14 mouse cellular contexts compared by ENCODE assay signal in genomic region chr13:56315201-56315600, GRCm38 (mm10). TPM values are rescaled to one million over a fixed set of nuclear protein-coding genes. Genes with fewer than 3 reads are reported as not detected.
DNase-seq lines count a peak whose midpoint lies in the region; ATAC-seq and TF ChIP-seq lines count a peak whose summit lies in the region.
"Had no signal": no experiment of that assay in that cellular context is flagged by ENCODE, and none has a peak within 500 bp of the region (broad histone marks: within the 10 kb centered on the region; RNA-seq: fewer than 3 reads in every experiment).

No protein-coding gene starts in this region.

- ATAC-seq in forebrain, embryonic 13.5 days = peak; percentile 24; the same call in 1 of the 2 replicates
- ATAC-seq in intestine, embryonic 16.5 days = no peak

- no peak for TF ChIP-seq CTCF in brain, embryonic 14.5 days (IDR thresholded peaks at IDR 0.05; ENCODE audit: borderline replicate concordance, extremely low read depth, insufficient read depth, insufficient read length)

- H3K27me3 ChIP-seq in heart, embryonic 10.5 days (ENCODE audit: insufficient read depth, poor library complexity, severe bottlenecking) = no peaks in the 10 kb centered on the region
- H3K27me3 ChIP-seq in forebrain, embryonic 13.5 days = peaks cover 2% of the 10 kb centered on the region; the same call in 1 of the 2 replicates
- H3K27me3 ChIP-seq in midbrain, embryonic 10.5 days (ENCODE audit: low read depth, poor library complexity, severe bottlenecking) = peaks cover 29% of the 10 kb centered on the region
- H3K27me3 ChIP-seq in intestine, embryonic 16.5 days (replicated peaks; ENCODE audit: control insufficient read depth, insufficient read depth, low read length) = no peaks in the 10 kb centered on the region

- no peak overlapping the region for H3K9ac ChIP-seq in forebrain, embryonic 13.5 days
- H3K9ac ChIP-seq in intestine, embryonic 16.5 days (ENCODE audit: low read depth, low read length) = no peak overlapping the region

- no peaks in the 10 kb centered on the region for H3K36me3 ChIP-seq in heart, embryonic 10.5 days
- H3K36me3 ChIP-seq in forebrain, embryonic 13.5 days (ENCODE audit: poor library complexity, severe bottlenecking) = no peaks in the 10 kb centered on the region
- H3K36me3 ChIP-seq in midbrain, embryonic 10.5 days = no peaks in the 10 kb centered on the region
- H3K36me3 ChIP-seq in intestine, embryonic 16.5 days (ENCODE audit: control insufficient read depth, insufficient read depth, low read length) = no peaks in the 10 kb centered on the region

- peaks cover 25% of the 10 kb centered on the region for H3K4me1 ChIP-seq in heart, embryonic 10.5 days
- peaks cover 9% of the 10 kb centered on the region for H3K4me1 ChIP-seq in forebrain, embryonic 13.5 days
- peaks cover 23% of the 10 kb centered on the region for H3K4me1 ChIP-seq in midbrain, embryonic 10.5 days
- H3K4me1 ChIP-seq in intestine, embryonic 16.5 days (ENCODE audit: control insufficient read depth, insufficient read depth, low read length) = no peaks in the 10 kb centered on the region

- TF ChIP-seq POLR2A in brain, embryonic 14.5 days (IDR thresholded peaks at IDR 0.05; ENCODE audit: borderline replicate concordance, extremely low read depth, insufficient read depth, insufficient read length, poor library complexity, severe bottlenecking) = no peak

- DNase-seq in heart, embryonic 10.5 days (ENCODE audit: low spot score) = no peak
- no peak for DNase-seq in heart, postnatal 4 days
- peak; percentile 79 for DNase-seq in brain, embryonic 14.5 days (ENCODE audit: low read depth)
- peak; percentile 61 for DNase-seq in midbrain, embryonic 10.5 days (ENCODE audit: low spot score)
- no peak for DNase-seq in neural tube, embryonic 10.5 days (ENCODE audit: extremely low spot score, low spot score)
- DNase-seq in kidney, postnatal 10 days = no peak
- DNase-seq: adrenal gland, adult 2 months; cerebellum, adult 11 months; heart, adult 11 months; spleen, adult 18-20 months; thymus, adult 2 months had no signal

- 35% methylated on average over 3 of the region's 3 CpGs for WGBS in heart, embryonic 10.5 days
- 2% methylated on average over 3 of the region's 3 CpGs for WGBS in forebrain, embryonic 13.5 days
- WGBS in midbrain, embryonic 10.5 days = 39% methylated on average over 3 of the region's 3 CpGs
- WGBS in intestine, embryonic 16.5 days = 50% methylated on average over 3 of the region's 3 CpGs

- H3K9me3 ChIP-seq in heart, embryonic 10.5 days = peaks cover 3% of the 10 kb centered on the region; the same call in 1 of the 2 replicates
- peaks cover 5% of the 10 kb centered on the region; the same call in 1 of the 2 replicates for H3K9me3 ChIP-seq in forebrain, embryonic 13.5 days (replicated peaks)
- peaks cover 11% of the 10 kb centered on the region for H3K9me3 ChIP-seq in midbrain, embryonic 10.5 days (replicated peaks)
- no peaks in the 10 kb centered on the region for H3K9me3 ChIP-seq in intestine, embryonic 16.5 days (ENCODE audit: control insufficient read depth, low read length)

- H3K27ac ChIP-seq in heart, embryonic 10.5 days = peak overlapping the region; percentile 13; the same call in 1 of the 2 replicates
- no peak overlapping the region for H3K27ac ChIP-seq in forebrain, embryonic 13.5 days
- peak overlapping the region; percentile 65 for H3K27ac ChIP-seq in midbrain, embryonic 10.5 days (replicated peaks)
- H3K27ac ChIP-seq in intestine, embryonic 16.5 days (ENCODE audit: low read length) = no peak overlapping the region

- H3K4me2 ChIP-seq in forebrain, embryonic 13.5 days = no peak overlapping the region
- no peak overlapping the region for H3K4me2 ChIP-seq in intestine, embryonic 16.5 days (ENCODE audit: low read depth, low read length)

- no peak overlapping the region for H3K4me3 ChIP-seq in heart, embryonic 10.5 days
- no peak overlapping the region for H3K4me3 ChIP-seq in forebrain, embryonic 13.5 days
- H3K4me3 ChIP-seq in midbrain, embryonic 10.5 days = no peak overlapping the region
- no peak overlapping the region for H3K4me3 ChIP-seq in intestine, embryonic 16.5 days (ENCODE audit: low read length)

RNA-seq across cellular contexts. Expression of gene Cxcl14, which starts 18.9 kb away (rescaled TPM):
- 1.6 and 8.6 TPM in 2 replicates for polyA plus RNA-seq in heart, embryonic 10.5 days (2016; fragmentation: Nextera tagmentation; extraction: Ambion mirVana)
- under 1 TPM; 0.20 to 0.24 TPM for total RNA-seq in heart, postnatal 4 days (2021)
- 30.1 and 35.9 TPM in 2 replicates for polyA plus RNA-seq in brain, embryonic 14.5 days (2012; rRNA removed)
- polyA plus RNA-seq in forebrain, embryonic 13.5 days (2015; fragmentation: Nextera tagmentation; extraction: Ambion mirVana) = 6.6 and 11.3 TPM in 2 replicates
- 5.4 and 9.3 TPM in 2 replicates for polyA plus RNA-seq in midbrain, embryonic 10.5 days (2016; fragmentation: Nextera tagmentation; extraction: Ambion mirVana)
- polyA plus RNA-seq in intestine, embryonic 16.5 days (2015; fragmentation: Nextera tagmentation; extraction: Ambion mirVana) = 8.8 TPM in 2 replicates
- total RNA-seq: MEL had no signal

Comparison
In these comparisons a context has a peak if more than half of its experiments do, and no peak if none do; other contexts are left out.
1. DNase-seq: peak in brain, embryonic 14.5 days (single experiment) and midbrain, embryonic 10.5 days (single experiment); none in heart, embryonic 10.5 days (single experiment), heart, postnatal 4 days (single experiment), neural tube, embryonic 10.5 days (single experiment) and kidney, postnatal 10 days (single experiment).
2. H3K27ac ChIP-seq: peak in heart, embryonic 10.5 days (single experiment) and midbrain, embryonic 10.5 days (single experiment); none in forebrain, embryonic 13.5 days (single experiment) and intestine, embryonic 16.5 days (single experiment).